Mouse (Mus musculus) gastrocnemius, postnatal 4 days (tissue): ENCODE results near the gene Cep350. TPM values are rescaled to one million over a fixed set of nuclear protein-coding genes. Genes with fewer than 3 reads are reported as not detected.

Experiments used
- DNase-seq, 2 experiments: peaks; one replicate each; pipeline ENCODE4 v3.0.0; 2021 to 2022; ENCODE audit warnings: low spot score in 2 of 2, mixed read lengths in 2 of 2
- long read RNA-seq, 2 experiments: library from polyadenylated mRNA; stranded (forward); transcript quantifications; one replicate each; pipeline ENCODE4 v2.0.0; 2021
- total RNA-seq, 2 experiments: library from RNA; stranded (reverse); gene quantifications; 2 replicates each; pipeline ENCODE4 v1.2.3; 2021

The Cep350 gene
- total RNA-seq = 10 to 100 TPM; 65.3 to 67.9 TPM
- long read RNA-seq, experiment 1, full-length matches to known transcripts = 3 of 11 reads
- long read RNA-seq, experiment 1, partial matches to known transcripts = 5 of 11 reads
- long read RNA-seq, experiment 1, other reads (novel, unspliced or antisense) = 3 of 11 reads
- long read RNA-seq, experiment 2, full-length matches to known transcripts = 1 of 7 reads
- long read RNA-seq, experiment 2, partial matches to known transcripts = 1 of 7 reads
- long read RNA-seq, experiment 2, other reads (novel, unspliced or antisense) = 5 of 7 reads

DNA sequence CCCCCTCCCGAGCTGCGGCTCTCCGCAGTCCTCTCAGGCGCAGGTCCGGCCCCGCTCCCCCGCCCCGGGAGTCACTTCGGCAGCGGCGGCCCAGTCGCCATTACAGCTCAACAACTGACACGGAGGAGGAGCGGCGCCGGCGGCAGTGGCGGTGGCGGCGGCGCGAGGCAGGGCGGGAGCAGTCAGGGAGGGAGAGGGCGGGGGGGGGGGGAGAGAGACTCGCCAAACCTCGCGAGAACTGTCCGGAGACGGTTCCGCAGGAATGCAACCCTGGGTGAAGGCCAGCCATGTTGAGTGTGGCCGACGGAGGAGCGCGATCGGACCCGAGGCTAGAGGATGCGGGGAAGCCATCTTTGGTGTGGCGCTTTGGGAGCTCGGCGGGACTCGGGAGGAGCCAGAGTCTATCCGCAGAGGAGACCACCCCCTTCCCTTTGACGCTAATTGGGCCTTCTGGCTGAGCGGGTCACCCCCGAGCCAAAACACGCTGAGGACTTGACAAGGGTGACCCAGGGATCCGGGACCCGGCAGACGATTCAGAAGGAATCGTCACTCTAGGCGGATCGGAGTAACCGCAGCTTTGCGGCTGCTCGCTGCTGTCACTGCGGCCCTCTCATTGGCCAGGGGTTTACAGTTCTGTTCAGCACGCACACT, at the start of gene Cep350:
Cep350 (minus strand) TSS at position 188 of the 651 bp plus-strand sequence.
- DNase-seq = peak; percentile 91 to 98

- DNase-seq = no peak
Observed at GRCm38 (mm10) chr1:156020402-156020801, 47.3 kb upstream of the Cep350 start.

DNA sequence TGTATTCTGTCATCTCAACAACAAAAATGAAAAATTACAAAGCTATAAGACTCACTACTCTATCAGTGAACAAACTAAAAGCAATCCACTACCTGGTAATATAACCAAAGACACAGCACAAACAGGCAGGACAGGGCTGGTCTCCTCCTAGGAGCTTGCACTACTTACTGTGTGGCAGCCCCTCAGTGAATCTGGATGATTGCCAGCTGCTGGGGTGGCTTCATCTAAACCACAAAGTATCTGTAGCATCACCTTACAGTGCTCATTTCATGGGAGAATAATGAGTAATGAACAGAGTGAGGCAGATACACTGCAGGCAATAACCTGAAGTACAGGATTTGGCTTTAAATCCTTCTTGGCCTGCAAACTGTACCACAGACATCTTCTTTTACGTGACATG, 46.7 kb upstream of the Cep350 start:
- DNase-seq = no peak

DNA sequence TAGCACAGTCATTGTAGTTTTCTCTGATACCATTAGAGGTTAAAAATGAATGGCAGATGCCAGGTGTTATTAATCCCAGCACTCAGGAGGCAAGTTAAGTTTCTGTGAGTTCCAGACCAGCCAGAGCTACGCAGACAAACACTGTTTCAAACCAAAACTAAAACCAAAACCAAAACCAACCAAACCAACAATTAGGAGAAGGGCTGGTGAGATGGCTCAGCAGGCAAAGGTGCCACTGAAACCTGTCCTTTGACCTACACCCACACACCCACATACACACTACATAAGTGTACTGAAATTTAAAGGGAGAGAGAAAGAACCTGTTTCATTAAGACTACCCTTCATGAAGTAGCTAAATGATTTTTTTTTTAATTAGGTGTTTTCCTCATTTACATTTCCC, 35.9 kb upstream of the Cep350 start:
- DNase-seq = no peak

DNA sequence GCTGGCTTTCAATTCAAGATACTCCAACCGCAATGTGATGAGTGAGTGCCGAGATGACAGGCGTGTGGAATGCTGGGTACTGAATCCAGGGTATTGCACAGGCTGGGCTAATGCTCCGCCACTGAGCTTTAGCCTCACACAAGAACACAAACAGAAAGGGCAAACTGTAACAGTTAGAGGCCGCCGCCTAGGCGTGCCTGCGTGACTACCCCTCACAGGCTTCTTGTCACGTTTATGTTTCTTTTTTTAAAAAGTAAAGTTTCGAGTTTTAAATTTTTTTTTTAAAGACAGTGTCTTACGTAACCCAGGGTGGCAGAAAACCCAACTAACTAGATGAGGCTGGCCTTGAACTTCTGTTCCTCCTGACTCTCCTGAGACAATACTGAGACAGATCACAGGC, 32.9 kb upstream of the Cep350 start:
- no peak for DNase-seq

DNA sequence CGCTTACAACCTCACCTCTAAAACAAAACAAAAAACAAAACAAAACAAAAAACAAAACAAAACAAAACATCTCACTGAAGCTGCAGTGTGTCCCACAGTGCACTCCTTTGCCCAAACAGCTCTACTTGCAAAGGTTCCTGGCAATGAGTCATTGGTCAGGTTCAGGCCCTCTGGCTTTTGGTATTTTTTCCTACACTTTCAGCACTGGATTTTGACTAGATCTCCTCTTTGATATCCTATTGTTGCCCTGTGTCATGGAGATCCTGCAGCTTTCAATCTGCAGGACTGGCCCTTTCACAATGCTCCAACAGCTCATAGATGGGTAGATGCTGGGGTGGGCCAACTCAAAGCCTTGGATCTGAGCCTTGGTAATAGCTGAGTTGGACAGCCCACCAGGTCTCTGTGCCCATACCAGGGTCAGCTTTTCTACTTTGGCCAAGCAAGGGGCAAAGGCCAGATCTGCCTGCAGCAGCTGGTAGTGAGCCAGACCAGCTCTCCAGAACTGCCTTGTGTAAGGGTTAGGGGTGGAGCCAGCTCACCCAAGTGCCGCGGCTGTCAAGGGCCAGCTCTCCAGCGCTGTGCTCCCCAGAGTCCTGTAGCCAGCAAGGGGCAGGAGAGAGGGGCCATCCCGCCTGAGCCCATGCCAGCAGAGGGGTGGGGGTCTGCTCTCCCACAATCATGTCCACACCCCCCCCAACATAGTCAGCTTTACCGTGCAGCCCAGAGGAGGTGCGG, 30.3 kb upstream of the Cep350 start:
- peak in 1 of 2 experiments; percentile 21 for DNase-seq

- no peak for DNase-seq
Observed at GRCm38 (mm10) chr1:156002366-156002765, 29.3 kb upstream of the Cep350 start.

- DNase-seq = no peak
Observed at GRCm38 (mm10) chr1:155995612-155996011, 22.6 kb upstream of the Cep350 start.

GRCm38 (mm10) chr1:155994524-155994923, 21.5 kb upstream of the Cep350 start:
- no peak for DNase-seq

DNA sequence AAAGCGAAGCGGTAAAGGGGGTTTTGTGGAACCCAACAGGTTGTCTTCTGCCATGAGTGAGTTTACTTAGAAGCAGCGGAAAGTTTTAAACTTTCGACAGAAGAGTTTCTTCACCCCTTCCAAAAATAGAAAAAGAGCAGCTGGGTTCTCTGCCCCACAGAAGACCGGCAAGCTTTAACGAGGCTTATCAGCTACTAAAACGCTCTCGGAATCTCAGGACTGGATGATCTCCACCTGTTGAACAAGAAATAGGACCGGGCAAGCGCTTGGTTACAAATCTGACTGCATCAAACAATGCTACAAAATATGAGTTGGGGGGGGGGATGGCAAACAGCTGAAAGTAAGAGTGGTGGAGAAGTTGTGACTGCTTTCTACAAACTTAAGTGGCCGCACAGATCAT, 17.3 kb upstream of the Cep350 start:
- no peak for DNase-seq

GRCm38 (mm10) chr1:155989387-155989786, 16.3 kb upstream of the Cep350 start:
- DNase-seq = no peak

- no peak for DNase-seq
Observed at GRCm38 (mm10) chr1:155987625-155988024, 14.6 kb upstream of the Cep350 start.

DNA sequence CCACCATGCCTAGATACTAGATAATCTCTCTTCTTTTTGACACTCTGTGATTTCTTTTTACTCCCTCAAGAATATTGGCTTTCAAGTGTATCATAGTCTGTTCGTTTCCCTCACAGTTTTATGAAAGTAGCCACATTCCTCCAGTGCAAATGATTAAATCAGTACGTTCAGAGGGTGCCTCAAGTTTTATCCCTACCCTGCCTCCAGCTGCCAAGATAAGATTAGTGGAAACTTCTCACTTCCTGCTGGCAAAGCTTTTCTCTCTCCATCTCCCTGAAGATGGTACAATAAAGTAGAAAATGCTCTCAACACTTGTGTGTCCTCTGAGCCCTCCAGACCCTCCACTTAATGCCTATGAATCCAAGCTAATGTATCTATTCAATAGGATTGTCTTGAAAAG, 1.9 kb upstream of the Cep350 start:
- no peak for DNase-seq

DNA sequence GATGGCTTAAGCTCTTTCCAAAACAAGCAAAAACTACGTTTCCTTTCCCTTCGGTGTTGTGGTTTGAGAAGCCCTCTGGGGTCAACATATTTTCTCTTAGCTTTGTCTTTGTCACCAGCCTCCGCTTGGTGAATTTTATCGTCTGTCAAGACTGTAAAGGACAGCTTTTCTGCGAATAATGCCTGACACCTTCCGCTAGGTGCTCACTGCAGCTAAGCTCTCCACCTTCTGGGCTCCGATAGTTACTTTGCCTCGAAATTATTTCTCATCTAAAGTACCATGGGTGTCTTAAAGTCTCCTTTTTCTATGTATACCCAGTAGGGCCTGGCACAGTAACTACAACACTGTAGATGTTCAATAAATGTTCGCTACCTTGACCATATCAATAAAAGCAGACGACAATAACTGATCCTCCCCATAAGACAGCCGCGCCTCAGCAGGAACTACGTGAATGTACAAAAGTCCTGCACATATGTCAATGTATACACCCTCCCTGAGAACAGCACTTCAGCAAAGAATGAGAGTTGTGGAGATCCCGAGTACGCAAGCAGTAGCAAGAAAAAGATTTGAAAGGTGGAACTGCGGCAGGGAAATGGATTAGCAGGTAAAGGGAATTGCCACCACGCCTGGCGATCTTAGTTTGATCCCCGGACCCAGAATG, 794 bp upstream of the Cep350 start:
- no peak for DNase-seq

GRCm38 (mm10) chr1:155972146-155973067, 648 bp downstream of the Cep350 start:
- peak in 1 of 2 experiments; percentile 50 for DNase-seq

GRCm38 (mm10) chr1:155949170-155949569, 23.9 kb downstream of the Cep350 start:
- no peak for DNase-seq

GRCm38 (mm10) chr1:155944361-155944760, 28.7 kb downstream of the Cep350 start:
- no peak for DNase-seq

DNA sequence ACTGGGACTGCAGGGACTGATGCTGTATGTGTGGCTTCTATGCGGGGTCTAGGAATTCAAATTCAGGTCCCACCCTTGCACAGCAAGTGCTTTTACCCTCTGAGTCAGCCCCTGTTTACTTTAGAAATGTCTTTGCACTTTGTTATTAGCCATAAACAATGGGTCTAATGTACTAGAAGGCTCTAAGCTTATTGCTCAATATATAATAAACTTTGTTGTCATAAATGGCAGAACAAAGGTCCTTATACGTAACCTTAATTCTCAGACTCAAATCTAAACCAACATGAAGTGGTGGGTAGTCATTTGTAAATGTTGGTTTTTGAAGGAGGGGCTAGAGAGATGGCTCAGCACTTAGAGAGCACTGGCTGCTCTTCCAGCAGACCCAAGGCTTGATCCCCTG, 35.6 kb downstream of the Cep350 start:
- no peak for DNase-seq

GRCm38 (mm10) chr1:155934702-155935101, 38.4 kb downstream of the Cep350 start:
- DNase-seq = no peak

- no peak for DNase-seq
Observed at GRCm38 (mm10) chr1:155903561-155903960, 69.5 kb downstream of the Cep350 start.

DNA sequence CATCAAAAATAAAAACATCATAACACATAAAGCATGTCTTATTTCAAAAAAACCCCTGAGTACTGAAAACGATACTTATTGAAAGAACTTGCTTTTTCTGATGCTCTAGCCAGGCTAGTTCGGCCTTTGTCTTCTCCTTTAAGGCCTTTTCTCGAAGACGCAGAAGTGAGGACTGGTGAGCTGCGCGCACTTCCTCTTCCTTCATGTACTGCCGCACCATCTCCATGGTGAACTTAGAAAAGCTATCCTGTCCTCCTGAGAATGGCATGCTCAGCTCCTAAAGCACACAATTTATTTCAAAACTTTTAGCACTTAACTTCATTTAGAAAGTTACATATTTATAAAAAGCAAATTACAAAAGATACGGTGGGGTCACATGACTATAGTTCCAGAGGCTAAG, 71.7 kb downstream of the Cep350 start:
- no peak for DNase-seq
